Mouse (Mus musculus) adrenal gland, postnatal 4 days (tissue): Measurements from ENCODE around the gene Slc8a1. TPM values are rescaled to one million over a fixed set of nuclear protein-coding genes. Genes with fewer than 3 reads are reported as not detected.

Experiments
- DNase-seq, 2 experiments: peaks; one replicate each; pipeline ENCODE4 v3.0.0; 2021 to 2022; ENCODE audit warnings: low spot score in 2 of 2, mixed read lengths in 2 of 2
- total RNA-seq, 2 experiments: library from RNA; stranded (reverse); gene quantifications; 2 replicates each; pipeline ENCODE4 v1.2.3; 2021

Slc8a1 gene
- total RNA-seq, 2 experiments from 2014 or later = 36.4 to 50.1 TPM

DNA sequence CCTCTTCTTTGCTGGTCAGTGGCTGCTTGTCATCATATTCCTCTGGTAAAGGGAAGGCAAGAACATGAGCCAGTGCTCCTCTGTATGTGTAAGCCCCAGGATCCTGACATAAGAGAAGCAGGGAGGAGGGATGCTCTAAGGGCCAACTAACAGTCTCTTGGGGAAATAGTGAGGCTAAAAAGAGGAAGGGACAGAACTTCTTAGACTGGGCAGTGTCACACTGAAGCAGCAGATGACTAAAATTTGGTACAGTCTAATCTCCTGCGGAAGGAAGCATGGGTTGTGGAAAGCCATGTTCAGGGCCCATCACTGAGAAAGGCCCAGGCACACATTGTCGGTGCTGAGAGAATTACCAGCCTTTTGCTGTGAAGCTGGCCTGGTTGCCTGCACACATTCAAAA lies 305.4 kb downstream of the Slc8a1 start:
- no peak for DNase-seq

GRCm38 (mm10) chr17:81427245-81427644 lies 310.9 kb downstream of the Slc8a1 start:
- DNase-seq = no peak

- DNase-seq = no peak
Measured at GRCm38 (mm10) chr17:81424256-81424912, 313.8 kb downstream of the Slc8a1 start.

DNA sequence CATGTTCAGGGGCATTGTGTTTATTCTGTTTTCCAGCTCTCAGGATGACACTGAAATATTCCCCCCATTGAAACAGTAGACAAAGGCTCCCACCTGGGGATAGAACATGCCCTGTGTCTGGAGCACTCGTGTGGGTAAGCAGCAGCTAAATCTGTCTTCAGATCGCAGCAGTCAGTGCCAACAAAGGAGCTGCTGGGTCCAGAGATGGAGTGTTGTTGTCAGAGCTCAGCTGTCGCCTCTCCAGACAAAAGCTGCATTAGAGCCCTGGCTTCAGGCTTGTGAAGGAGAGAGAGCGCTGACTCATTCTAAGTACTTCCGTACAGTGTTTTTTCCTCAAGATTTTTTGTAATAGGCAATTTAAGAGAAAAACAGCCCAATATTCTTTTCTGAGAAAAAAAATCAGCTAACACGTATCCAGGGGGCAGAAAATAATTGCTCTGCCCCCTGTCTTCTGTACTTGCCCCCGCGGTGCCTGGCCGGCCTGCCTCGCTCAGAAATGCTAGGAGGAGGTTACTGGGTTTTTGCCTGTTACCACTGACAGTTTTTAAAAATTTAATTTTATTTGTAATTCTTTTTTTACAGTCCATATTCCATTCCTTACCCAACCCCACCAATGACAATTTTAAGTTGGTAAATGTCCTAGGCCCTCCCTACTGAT lies 318.2 kb downstream of the Slc8a1 start:
- no peak for DNase-seq

- DNase-seq = no peak
Measured at GRCm38 (mm10) chr17:81416361-81417114, 321.6 kb downstream of the Slc8a1 start.

GRCm38 (mm10) chr17:81412736-81413135 lies 325.4 kb downstream of the Slc8a1 start:
- no peak for DNase-seq

DNA sequence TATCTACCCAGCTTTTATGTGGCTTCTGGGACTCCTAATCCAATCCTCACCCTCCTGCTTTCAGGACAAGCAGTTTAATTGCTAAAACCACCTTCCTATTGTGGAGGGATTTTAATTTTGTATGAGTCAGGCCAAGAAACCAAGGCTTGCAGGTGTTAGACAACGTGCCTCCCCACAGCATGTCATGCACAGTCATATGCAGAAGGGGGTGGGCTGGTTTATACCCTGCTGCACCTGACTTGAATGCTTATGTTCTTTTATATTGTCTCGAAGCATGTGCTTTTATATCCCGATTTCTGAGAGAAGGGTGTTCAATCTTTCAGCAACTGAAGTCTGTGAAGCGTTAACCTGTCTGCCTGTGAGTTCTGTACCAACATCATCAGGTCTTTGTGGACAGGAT lies 334.0 kb downstream of the Slc8a1 start:
- no peak for DNase-seq

DNA sequence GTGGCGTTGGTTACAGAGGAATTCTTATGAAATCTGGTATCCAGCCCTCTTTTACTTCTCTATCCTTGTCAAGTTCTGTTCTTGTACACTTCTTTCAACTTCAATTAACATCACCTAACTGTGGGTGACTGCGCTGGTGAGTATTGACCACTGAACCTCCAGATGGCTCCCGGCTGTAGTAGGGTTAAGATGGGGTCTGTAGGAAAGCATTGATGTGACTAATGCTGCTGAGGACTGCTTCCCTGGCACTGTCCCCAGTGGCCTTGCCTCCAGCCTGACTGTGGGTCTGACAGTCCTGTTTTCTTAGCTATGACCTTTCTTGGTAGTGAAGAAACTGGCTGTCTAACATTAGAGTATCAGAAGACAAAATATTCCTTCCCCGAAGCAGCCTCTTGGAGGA lies 335.1 kb downstream of the Slc8a1 start:
- DNase-seq = peak in 1 of 2 experiments; percentile 6

DNA sequence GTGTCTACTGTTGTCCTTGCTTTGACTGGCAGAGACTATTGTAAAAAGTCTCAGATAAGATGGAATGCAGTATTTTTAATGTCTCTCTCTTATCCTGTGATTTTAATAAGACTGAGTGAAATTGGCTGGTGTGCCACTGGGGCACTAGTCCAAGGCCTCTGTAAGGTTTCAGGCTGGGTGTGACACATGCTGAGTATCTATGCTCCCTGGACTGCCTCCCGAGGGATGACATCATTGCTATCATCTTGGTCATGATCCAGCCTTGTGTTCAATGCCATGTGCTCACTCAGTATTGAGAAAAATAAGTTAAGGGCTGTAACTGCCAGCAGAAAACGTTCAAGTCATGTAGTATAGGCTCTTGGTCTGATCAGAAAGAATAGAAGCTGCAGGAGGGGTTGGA lies 335.5 kb downstream of the Slc8a1 start:
- DNase-seq = peak in 1 of 2 experiments; percentile 31

- DNase-seq = no peak
Measured at GRCm38 (mm10) chr17:81400377-81400776, 337.8 kb downstream of the Slc8a1 start.

DNA sequence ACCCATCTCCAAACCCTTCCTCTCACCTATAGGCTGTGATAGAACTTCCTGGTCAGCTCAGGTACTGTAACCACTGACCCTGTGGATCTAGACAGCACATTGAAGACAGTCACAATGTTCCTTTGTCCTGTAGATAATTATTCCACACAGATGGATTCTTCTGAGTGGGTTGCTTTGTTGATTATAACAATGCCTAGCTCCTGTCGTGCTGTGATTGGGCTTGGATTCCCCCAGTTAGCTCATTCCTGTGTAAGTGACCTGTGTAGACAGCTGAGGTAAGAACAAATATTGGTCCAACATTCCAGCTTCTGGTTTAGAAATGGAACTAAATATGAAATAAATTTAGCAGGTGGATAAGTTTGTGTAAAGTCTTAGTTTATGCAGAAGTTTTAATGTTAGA lies 340.7 kb downstream of the Slc8a1 start:
- no peak for DNase-seq

DNA sequence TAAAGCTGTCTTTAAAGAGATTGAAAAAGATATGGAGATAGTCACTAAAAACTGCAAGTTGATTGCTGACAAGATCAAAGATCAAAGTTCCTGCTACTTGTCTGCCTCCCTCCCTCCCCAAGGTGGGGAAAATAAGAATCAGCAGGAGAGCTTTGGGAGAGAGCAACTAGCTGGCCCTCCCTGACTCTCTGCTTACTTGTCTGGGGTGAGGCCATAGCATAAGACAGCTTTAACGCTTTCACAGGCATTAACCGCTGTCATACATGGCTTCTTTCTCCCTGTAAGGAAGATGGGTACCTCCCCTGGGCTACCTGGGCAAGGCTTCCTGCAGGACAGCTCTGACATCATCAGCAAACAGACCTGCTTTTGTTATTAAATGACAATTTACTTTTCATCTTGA lies 344.1 kb downstream of the Slc8a1 start:
- no peak for DNase-seq

- no peak for DNase-seq
Measured at GRCm38 (mm10) chr17:81393040-81393439, 345.1 kb downstream of the Slc8a1 start.

GRCm38 (mm10) chr17:81391478-81391877 lies 346.7 kb downstream of the Slc8a1 start:
- no peak for DNase-seq

DNA sequence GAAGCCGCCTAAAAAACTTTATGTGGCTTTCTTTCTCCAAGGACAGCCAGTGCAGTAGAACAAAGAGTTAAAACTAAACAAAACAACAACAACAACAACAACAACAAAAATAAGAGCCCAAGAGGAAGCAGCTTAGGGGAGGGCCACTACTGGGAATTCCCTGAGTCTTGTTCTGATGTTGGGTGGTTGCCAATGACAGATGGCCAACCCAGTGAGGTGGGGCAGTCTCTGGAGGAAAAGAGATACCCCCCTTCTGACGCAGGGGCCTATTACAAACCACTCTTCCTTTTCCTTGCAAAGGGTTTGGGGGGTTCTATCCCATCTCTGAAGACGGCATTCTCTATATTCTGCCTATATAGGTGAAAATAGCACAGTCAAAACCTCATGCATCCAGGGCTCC lies 347.4 kb downstream of the Slc8a1 start:
- DNase-seq = no peak

- DNase-seq = no peak
Measured at GRCm38 (mm10) chr17:81386118-81386517, 352.1 kb downstream of the Slc8a1 start.

DNA sequence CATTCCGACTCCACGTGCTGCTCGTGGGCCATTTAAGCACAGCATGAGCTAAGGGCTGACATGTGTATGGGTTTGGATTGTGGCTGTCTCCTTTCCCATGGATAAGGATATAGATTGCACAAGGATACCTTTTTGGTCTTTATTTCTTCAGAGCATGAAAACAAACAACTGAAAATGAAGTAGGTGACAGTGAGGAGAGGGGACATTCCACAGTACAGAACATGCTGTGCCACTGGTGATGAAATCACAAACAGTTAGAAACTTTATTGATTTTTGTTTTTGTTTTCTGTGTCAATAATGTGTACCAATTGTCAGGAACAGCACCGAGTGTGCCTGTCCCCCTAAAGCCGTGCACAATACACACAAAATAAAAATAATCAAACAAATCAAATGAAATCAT lies 352.7 kb downstream of the Slc8a1 start:
- DNase-seq = no peak

DNA sequence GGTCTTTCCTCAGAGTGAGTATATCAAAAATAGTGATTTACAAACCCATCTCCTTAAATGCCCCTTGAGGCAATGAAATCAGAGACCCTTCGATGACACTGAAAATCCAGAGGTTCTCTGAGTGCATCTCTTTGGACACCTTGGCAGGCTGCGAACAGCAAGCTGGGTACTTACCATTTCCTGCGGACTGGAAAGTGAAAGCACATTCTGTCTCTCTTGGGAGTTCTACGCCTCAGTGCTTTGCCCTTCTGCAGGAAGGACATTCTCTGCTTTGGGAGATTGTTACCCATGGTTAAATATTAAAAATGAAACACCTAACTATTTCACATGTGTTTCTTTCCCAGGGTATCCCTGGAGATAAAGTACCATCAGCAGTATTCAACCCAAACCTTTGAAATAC lies 354.7 kb downstream of the Slc8a1 start:
- DNase-seq = no peak

DNA sequence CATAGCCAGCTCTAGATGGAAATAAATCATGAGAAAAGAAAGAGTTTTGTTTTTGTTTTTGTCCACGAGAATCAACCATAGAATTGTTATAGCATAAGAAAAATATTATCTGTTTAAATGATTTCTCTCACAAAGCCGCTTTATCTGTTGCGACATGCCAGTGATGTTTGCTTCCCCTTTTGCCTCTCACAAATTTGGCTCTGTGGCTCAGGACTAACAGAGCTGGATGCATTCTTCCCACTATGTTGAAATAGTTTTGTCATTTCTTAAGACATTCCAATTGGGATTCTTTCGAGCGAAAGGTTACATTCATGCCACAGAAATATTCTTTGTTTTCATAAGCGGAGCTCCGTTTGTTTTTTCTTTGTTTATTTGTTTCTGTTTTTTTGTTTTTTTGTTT lies 359.7 kb downstream of the Slc8a1 start:
- no peak for DNase-seq

DNA sequence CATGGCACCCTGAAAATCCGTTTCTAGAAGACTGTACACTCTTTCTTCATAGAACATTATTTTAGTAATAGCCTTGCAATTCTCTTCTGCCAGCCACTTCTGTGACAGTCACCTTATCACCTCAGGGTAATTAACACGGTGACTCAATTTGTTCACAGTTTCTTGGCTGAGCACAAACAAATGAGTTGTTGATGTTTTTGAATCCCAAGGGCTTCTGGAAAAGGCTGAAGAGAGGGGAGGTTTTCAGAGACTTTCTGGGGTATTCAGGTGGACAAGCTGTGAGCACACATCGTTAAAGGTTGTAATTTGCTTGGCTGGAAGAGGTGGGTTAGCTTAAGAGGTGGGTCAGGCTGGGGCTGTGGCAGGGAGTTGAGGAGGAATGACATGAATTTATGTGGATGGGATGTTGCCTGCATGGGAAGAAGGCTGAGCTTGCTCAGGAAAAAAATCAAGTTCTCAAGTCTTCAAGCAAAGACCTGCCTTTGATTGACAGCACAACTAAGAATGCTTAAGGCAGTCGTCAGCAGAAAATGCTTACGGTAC lies 360.3 kb downstream of the Slc8a1 start:
- DNase-seq = no peak

DNA sequence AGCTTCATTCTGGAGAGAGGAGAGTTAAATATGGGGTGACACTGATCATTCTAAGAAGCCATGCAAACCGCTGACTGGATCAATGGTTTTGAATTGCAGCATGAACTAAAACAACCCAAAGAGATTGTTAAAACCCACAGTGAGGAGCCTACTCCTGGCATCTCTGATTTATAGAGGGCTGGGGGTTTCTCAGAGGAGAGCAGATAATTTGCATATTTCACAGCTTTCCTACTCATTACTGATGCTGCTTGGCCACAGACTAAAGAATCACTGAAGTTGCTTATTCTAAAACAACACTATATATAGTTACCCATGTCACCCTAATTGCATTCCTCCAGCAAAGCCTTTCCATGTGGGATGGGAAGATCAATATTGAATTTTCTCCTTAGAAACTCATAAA lies 361.0 kb downstream of the Slc8a1 start:
- no peak for DNase-seq

DNA sequence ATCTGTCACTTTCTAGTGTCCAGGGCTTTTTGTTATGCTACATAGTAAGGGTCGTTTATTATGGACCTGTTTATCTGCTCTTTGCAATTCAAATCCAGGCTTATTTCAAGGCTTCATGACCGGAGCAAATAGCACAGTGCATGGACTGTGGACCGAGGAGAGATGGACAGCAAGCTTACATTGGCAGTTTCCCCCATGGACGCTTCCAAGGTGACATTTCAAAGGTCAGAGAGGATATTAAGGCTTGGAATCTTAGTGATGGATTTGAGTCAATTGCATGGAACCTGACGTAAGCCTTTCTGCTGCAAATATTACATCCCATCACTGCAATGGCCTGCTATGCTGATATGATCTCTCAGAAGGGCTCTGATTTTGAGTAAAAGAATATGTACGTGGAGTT lies 362.3 kb downstream of the Slc8a1 start:
- DNase-seq = no peak
